Mouse (Mus musculus) cerebellum, adult 18-20 months (tissue): Measurements from ENCODE around the gene Srgap1.

Source experiments
- DNase-seq, 2 experiments: peaks; one replicate each; pipeline ENCODE4 v3.0.0; 2021

The Srgap1 gene

DNA sequence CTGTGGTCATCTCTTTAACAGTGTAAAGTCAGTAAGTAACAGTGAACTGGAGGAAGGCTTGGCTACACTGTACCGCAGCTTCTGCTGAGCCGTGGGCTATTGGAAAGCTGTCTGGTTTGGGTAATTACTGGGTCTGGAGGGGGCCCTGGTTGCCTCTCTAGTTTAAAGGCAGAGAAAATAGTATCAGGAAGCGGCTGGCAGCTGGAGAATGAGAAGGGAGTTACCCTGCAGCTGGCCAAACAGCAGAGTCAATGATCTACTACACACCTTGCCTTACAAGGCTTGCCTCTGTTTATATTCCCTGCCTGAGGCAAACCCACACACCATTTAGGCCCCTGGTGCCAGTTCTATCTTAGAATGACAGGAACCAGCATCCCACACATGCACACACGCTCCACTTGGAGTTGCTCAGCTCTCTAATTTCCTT, 174.0 kb downstream of the Srgap1 start:
- DNase-seq: no peak

DNA sequence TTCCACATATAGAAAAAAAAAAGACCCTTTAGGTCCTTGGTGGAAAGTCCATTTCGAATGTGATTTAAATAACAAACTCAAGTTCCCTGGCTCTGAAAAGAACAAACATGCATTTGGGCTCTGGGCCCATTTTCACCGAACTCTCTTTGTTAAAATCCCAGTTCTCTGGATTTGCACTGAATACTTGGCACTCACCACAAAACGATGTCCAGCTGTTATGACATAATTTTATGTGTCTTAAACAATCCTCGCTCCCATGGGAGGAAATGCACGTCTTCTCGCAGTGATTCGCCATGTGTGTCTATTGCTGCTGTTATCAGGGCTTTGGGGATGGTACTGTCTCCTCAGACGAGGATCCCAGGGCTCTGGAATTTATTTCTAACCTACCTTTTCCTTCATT, 177.2 kb downstream of the Srgap1 start:
- DNase-seq: no peak

DNA sequence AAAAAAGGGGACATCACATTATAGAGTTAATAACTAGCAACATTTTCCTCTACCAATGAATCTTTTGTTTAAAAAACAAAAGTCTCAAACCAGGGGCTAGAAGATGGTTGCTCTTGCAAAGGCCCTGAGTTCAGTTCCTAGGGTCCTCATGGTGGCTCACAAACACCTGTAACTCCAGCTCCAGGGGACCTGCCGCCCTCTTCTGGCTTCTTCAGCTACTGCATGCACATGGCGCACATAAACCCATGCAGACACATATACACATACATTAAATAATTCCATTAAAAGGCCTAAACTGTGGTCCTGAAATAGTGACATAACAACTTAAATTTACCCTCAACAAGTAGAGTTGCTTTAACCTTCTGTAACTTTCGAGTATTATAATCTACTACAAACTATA, 178.9 kb downstream of the Srgap1 start:
- DNase-seq: no peak

DNA sequence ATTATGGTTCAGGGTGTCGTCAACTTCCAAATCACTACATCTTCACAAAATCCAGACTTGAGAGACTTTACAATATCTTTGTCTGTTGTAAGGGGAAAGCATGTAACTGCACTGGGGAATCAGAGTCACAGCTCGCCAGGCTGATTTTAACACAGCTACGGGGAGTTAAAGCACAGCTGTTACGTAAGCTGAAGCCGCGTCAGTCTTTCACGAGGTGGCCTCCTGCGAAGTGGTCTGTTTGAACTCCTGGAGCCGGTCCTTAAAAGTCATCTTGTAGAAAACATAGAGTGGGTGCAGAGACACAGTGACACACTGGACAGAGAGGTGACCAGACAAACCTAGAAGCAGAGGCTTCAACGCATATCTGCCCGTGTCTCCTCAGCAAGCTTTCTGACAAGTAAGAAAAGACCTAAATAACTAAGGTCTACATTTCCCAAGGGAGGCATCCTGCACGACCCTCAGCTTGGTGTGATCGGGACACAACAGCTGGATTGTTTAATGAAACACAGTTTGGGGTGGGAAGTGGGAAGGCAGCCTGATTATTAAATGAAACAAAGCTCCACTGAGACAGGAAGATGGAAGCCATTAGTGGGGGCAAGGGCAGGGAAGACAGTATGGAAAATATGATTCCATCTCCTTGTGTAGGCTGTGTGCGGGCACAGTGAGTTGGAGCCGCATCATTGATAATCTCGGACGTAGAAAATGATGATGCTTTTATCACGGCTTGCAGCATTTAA, 181.4 kb downstream of the Srgap1 start:
- no peak for DNase-seq

DNA sequence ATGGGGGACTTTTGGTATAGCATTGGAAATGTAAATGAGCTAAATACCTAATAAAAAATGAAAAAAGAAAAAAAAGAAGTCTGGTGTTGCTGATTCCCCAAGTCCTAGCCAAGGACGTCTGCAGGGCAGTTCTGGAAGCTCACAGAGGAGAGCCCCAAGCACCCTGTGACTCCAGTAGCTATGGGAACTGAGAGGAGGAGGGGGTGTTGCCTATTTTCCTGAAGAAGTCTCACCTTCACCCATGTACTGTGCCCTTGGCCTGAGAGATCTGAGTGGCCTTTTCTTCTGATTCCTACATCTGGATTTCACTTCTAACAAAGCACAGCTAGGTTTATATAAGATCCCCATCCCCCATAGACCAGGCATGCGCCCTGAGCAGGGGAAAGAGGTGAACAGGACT, 186.2 kb downstream of the Srgap1 start:
- no peak for DNase-seq

DNA sequence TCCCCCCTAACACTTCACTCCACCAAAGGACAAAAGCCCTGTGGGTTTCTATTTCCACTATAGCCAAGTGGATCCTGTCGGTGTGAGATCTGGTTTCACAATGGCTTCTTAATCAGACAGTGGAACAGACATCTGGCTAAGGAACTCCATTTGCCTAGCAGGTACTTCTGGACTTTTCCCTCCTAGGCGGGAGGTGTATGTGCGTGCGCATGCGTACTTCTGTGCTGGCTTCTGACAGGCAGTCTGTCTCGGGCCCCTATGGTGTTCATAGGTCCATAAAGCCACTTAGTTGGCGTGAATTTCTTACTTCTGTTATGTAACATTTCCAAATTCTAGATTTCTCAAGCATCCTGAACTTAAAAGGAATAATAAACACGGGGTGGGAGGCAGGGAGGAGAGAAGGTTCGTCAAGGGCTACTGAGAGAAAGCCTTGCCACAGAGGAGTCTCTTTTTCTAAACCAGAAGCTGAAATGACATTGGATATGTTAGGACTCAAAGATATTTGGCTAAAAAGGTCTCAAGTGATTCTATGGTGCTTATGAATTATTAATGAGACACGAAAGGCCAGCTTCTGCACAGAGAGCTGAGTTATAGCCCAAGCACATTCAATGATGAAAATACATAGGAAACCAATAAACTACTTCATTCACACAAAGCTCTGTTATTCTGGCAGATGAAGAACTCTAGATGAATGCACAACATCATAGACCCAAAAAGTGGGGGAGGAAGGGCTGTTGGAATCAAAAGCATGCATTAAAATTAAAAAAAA, 187.1 kb downstream of the Srgap1 start:
- DNase-seq: no peak

DNA sequence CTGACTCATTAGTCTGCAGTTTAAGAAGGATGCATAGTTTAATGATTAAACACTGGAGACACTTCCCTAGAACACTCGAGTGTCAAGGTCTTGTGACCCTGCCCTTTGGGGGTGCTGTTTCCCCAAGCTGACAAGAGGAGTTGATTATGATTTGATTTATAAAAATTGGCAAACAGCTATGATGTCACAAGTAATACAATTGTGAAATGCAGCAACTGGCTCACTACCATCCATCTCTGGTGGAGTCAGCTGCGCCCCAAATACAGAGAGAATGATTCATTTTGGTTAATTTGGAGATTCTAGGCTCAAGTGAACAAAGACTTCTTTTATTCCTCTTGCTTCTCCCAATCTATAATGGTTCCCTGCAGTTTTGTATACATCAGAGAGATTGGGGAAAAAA, 188.2 kb downstream of the Srgap1 start:
- DNase-seq: no peak

DNA sequence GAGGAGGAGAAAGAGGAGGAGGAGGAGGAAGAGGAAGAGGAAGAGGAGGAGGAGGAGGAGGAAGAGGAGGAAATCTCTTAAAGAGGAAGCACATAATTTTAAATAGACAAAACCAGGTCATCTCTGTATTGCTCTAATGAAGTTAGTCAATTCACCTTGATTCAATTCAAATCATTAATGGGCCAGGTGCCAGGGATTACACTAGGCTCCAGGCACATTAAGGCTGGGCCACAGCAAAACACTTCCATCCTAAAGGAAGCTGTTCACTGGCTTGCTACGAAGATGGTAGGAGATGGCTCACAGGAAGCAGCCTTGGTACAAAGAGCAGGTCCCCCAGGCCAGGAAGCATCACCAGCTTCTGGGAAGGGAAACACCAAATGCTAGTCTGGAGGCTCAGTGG, 189.0 kb downstream of the Srgap1 start:
- no peak for DNase-seq

DNA sequence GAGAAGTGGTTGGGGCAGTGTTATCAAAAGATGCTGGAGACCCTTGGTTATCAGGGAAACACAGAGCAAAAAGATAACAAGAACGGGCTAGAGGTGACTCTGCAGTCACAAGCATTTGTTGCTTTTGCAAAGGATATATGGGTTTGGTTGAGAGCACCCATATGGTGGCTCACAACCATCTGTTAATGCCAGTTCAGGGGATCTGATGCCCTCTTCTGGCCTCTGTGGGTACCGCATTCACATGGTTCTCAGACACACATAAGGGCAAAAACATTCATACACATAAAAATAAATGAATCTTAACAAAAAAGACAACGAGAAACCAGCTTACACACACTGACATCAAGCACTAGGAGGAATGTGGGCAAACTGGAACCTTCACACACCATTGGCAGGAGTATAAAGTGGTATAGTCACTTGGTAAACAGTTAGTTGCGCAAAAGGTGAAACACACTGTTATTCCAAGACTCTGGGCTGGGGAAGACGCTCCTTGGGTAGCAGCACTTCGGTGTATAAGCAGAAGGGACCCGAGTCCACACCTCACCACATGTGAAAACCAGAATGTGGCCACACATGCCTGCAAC, 191.2 kb downstream of the Srgap1 start:
- DNase-seq: no peak

DNA sequence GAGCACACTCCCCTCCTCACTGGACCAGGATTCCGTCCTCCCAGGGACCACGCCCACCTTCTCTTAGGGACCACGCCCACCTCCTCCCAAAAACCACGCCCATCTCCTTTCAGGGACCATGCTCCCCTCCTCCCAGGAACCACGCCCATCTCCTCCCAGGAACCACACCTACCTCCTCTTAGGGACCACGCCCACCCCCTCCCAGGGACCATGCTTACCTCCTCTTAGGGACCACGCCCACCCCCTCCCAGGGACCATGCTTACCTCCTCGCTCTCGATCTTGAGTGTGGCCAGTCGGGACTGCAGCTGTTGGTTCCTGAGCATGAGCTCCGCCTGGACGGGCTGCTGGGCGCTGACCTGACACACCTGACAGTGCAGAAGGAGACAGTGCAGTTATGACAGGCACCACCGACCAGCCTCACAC, 193.7 kb downstream of the Srgap1 start:
- DNase-seq: no peak

DNA sequence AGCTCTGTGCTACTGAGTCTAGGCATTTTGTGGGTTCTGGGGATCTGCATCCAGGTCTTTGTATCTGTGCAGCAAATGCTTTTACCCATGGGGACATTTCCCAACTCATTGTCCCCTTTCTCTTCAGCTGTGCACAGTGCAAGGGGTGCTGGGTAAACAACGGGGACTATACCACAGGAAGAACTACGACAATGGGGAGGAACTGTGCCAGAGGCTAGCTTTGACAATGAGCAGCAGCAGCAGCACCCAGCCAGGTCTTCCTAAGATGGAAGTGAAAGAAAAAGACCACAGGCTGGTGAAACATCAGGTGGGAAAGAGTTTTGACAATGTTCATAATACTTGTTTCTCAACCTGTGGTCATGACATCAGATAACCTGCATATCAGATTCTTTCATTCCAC, 197.6 kb downstream of the Srgap1 start:
- DNase-seq: no peak

DNA sequence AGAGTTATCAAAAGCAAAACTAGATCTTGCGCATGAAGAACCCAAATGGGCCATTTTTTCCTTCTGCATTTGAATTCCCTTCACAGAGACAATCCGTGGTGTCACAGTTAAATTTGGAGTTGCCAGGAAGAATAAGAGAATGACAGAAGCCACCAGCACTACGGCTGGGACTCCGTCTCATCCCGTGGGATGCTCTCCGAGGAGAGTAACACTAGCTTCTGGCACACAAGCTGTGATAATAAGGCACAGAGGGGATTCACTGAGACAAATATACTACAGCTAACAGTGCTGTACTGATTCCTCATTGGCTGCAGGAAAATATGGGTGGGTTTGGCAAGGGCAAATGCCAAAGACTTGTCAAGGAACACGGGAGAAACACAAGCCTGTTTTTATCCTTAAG, 201.4 kb downstream of the Srgap1 start:
- DNase-seq: no peak

DNA sequence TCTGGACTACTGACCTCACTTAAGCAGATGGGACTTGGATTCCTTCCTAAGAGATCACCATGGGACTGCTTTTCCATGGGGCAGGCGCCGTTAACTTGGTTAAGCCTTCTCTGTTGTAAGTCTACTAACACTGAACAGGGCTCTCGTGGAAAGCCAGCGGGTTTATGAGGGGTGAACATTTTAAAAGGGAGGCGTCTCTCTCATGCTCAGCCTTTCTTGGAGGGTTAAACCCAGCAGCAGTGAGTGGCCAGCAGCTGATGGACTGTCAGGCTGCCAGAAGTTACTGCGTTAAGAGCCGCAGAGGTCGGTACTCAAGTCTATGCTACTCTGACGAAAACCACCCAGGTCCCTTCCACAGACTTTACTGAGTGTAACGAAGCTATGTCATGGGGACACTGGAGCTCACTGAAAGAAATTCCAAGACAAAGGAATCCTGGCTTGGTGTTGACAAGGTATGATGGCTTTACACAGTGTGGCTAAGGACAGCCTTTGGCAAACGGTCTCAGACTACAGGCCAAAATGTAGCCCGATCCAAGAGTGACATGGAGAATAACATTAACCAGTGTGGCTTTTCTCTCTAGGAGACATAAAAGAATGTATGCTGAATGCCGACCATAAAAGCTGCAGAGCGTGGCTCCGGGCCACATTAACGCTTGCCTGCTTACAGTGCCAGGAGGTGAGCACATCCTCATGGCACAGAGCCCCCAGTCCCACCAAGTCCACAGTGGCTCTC, 209.8 kb downstream of the Srgap1 start:
- DNase-seq: no peak

DNA sequence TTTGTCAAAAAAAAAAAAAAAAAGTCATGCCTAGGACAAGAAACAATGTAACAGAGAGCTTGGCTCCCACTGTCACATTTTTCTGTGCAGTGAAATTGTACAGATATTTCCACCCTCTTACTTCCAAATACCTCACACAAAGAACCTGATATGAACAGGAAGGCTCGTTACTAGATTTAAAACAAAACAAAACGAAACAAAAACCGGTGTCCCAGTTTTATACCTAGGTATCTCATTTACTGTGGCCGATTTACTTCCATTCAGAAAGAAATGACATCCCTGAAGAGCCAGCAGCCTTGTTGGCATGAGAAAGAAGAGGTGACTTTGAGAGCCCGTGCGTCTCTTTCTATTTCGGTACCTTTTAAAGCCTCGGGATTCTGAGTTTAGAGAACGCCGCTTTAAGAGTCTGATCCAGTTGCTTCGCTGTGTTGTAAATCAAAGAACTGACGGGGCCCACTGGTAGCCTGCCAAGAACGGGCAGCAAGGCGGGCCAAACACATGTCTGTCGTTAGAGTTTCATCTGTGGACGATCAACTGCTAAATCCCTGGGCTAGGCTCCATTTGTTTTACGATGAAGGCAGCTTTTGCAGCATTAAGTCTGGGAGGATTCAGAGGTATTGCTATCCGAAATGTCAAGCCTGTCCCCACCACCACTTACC, 210.5 kb downstream of the Srgap1 start:
- peak in 1 of 2 experiments; percentile 19 for DNase-seq

DNA sequence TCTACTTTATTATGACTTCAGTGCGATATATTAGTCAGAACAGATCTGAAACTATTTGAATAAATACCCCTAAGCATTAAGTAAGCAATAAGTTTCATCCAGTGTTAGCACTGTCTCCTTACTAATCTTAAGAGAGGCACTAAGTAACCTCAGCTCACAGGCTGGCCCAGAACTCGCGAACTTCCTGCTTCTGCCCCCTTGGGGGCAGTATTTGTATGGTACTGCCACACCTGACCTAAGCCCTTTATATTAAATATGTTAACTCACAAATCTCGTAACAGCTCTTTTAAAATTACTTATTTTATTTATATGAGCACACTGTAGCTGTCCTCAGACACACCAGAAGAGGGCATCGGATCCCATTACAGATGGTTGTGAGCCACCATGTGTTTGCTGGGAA, 213.7 kb downstream of the Srgap1 start:
- DNase-seq: no peak

DNA sequence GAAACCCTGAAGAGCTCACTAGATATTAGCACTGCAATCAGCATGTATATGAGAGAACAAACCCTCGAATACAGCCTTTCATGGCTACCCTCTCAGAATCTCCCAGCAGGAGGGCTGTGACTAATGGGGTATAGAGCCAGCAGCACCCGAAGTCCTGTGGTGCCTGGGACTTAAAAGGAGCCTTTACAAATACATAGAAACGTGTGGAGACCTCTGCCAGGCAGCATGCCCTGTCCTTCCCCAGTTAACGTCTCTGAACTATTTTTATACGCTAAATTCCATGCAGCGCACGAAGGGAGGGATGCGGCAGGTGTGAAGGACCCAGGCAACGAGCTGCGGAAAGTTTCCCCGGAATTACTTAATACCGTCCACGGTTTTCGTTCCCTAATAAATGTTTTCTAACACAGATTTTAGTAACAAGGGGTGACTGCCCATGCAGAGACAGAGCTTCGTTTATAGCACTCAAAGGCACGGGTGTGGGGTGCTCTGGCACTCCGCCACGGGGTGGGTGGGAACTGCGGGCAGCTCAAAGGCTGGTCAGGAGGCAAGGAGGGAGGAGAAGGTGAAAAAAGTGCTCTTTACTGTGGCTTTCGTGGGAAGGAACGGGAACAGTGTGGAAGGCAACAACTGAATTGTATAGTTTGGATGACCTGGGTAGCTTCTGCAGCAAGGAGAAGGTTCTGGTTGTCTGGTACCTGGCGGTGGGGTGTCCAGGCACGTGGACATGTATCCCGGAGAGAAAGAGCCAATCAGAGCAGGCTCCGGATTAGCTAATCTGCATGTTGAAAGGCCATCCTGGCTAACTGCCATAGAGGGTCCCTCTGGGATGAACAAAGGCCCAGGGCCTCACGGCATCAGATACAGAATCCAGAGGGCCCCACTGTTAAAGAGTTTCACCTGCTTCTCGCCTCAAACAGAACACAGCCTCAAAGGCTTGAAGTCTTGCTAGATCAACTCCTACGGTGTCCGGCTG, 216.5 kb downstream of the Srgap1 start:
- DNase-seq: no peak

DNA sequence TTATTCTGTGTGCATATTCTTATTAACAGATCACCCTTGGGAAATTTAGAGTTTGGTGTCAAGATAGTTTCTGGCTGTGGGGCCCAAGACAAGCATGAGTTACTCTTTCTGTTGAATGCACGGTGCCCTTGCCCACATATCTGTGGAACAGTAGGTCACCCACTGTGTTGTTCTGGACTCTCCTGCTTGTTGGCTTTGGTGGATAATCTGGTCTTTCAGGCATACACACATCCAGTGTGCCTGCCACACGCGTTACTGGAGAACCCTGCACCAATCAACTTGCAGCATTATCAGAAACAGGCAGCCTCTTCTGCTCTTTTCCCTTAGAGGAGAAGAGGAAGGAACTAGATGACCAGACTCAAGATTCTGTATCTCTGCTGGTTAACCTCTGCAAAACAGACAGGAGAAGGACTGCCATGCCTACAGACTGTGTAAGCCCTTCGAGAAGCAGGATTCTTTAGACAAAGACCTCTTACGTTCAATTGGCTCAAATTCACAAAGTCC, 217.3 kb downstream of the Srgap1 start:
- no peak for DNase-seq

DNA sequence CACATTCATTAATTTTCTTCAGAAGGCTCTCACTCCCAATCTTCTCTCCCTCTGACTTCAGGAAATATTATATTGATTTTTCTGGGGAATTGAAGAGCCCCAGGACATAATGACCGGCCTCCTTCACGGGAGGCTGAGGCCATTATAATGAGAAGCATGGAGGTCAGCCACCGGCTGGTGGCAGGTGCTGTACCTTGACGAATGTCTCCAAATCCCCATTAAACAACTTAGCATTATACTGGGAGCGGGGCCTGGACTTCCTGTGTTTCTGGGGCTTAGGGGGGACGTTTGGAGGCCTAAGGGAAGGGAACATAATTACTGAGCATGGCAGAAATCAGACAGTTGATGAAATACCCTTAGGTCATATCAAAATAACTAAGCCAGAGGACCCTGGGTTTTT, 218.1 kb downstream of the Srgap1 start:
- DNase-seq: no peak

DNA sequence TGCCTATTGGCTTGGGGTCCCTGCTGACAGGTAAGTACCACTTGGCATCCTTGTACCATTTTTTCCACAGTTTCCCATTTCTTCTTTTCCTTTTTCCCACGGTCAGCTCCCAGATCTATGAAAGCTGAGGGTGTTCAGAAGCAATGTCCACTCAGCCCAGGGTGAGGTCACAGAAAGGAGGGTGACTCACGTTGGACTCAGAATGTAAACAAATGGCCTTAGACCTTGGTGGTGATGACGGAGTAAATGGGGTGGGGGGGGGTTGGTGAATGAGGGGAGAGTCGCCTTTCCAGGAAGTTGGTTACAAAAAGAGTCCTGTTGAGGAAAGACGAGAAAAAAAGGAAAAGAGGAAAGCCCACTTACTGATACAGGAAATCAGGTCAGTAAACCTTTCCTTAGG, 224.4 kb downstream of the Srgap1 start:
- no peak for DNase-seq

DNA sequence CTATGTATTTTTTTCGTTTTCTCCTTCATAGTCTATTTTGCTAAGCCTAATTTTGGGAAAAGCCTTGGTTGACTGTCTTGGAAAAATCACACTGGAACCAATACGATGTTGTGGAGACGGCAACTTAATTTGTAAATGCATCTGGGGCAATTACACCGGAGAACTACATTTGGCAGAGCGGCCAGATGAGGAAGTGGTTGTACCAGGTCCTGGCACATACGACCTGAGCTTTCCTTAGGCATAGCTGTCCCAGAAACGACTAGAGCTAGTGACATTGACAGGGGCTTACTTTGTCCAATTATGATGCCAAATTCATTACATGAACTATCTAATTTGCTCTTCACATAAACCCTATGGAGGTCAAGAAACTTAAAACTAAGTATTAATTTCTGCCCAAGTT, 226.3 kb downstream of the Srgap1 start:
- no peak for DNase-seq

DNA sequence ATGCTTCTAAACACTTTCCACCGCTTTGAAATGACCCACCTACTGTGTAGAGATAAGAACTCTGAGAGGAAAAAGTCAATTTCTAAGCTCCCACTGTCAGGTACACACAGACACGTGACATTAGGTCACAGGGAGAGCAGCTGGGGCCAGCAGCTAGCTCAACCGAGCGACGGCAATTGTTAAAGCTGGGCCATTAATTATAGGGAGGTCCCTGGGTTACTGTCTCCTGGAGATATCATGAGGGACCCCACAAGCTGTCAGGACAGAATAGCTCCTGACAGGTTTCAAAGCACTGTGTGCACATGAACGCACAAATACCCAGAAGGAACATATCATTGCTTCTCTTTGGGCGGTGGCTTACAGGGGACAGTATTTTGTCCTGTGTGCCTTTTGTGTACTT, 229.1 kb downstream of the Srgap1 start:
- no peak for DNase-seq
